Mouse (Mus musculus) cerebellum, adult 11-12 months (tissue): Measurements from ENCODE around the gene Trub2.

ENCODE experiments used
- DNase-seq: peaks from one replicate; pipeline ENCODE4 v3.0.0; 2022

Trub2 gene

GRCm38 (mm10) chr2:29723132-29723531 is 65.2 kb downstream of the Trub2 start:
- no peak for DNase-seq

DNA sequence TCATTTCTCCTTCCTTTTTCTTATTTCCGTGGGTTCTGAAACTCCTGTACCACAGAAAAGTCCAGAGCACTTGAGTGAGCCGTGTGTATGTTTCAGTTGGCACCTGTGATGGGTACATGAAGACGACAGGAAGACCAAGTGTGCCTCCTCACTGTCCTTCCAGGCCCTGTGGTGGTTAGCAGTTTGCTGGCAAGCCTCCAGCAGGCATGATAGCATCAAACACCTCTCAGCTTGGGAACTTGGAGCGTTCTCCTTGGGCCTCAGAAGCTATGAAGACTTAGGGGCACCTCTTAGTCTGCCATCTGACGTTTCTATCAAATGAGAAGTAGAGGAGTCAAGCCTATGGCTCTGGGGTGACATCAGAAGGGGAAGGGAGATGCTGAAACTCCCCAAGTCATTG is 69.7 kb downstream of the Trub2 start:
- DNase-seq = no peak

GRCm38 (mm10) chr2:29716691-29717090 is 71.6 kb downstream of the Trub2 start:
- DNase-seq = no peak

DNA sequence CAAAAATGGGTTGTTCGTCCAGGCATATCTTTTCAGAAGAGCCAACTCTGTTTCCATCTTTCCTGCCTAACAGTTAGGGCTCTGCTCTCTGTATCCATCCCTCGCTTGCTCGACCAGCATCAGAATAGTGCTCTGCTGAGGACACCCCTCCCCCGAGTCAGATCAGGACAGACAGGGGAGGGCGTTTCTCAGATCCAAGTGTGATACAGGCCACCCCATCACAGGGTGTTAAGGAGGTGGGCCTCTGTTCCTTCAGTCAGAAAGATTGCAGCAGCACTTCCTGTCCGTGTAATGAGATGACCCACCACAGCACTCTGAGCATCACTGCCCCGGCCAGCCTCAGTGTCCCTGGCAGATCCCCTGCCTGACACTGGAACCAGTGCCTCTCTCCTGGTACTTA is 72.2 kb downstream of the Trub2 start:
- DNase-seq = no peak

DNA sequence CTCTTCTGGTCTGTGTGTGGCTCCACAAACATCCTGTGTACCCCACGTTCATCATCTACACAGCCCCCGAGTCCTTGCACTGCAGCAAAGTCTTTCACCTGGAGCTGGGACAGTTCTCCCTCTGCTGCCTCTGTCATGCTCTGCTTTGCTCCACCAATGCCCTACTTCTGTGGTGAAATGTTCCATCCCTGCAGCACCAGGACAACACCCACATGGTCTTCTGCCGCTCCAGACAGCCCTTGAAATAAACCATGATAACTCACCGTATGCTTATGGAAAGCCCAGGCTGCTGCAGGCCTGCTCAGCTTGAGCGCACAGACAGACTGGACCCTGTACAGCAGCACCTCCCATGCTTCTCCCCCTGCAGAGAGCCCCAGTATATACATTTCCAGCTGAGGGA is 74.2 kb downstream of the Trub2 start:
- DNase-seq = no peak

GRCm38 (mm10) chr2:29713501-29713900 is 74.8 kb downstream of the Trub2 start:
- DNase-seq = no peak

GRCm38 (mm10) chr2:29711877-29712276 is 76.4 kb downstream of the Trub2 start:
- DNase-seq = no peak
